Mouse (Mus musculus) lung, postnatal 36 days (tissue): ENCODE data around the gene Psmb7.

ENCODE experiments used
- DNase-seq: peaks from one replicate; pipeline ENCODE4 v3.0.0; 2022; ENCODE audit warnings: mixed read lengths

Psmb7 gene

DNA sequence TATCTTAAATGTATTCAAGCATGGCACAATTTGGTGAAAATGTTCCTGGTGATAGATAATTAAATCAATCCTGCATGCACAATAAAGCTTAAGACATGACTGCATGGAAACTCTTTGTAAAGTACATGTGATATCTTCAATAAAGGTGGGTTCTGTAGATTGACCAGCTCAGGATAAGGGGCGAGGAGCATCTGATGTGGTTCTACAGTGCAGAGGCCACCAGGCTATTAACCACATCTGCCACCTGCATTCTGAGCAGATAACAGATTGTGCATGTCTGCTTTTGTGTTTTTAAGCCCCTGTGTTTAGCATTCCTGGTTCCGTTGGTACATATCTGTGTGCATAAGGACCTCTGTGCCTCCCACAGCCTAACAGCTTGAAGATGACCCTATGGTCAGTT is 100.7 kb downstream of the Psmb7 start:
- no peak for DNase-seq

DNA sequence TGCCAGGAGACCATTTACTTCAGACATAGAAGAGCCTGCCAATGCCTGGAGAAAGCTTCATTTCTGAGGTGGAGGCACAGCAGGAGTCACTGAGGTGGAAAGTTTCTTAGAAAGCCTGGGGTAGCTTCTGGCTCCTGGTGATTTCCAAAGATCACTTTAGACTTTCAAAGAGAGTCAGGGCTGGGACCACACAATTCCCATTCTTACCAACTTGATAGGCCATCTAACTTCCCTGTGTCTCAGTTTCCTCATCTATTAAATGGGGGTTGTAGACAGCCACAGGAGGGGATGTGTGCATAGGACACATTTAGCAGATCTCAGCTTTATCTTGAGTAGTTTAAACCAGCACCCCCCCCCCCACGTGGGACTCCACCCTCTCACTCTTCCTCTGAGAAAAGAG is 101.5 kb downstream of the Psmb7 start:
- DNase-seq: no peak

DNA sequence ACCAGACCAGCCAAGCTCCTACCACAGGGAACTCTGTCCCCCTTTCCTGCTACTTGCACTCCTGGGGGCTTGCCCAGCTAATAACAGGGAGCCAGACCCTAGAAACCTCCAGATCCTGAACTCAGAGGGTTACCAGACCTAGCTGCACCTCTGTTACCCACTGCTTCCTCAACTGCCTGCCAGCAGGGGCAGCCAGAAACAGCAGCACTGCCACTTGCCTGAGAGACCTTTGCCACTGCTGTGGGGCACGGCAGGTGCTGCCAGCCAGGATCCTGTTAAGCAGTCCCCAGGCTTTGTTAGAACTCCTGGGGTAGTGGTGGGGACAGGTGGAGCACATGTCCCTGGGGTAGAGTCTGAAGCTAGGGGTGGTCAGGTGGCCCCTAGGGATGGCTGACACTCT is 102.3 kb downstream of the Psmb7 start:
- no peak for DNase-seq

DNA sequence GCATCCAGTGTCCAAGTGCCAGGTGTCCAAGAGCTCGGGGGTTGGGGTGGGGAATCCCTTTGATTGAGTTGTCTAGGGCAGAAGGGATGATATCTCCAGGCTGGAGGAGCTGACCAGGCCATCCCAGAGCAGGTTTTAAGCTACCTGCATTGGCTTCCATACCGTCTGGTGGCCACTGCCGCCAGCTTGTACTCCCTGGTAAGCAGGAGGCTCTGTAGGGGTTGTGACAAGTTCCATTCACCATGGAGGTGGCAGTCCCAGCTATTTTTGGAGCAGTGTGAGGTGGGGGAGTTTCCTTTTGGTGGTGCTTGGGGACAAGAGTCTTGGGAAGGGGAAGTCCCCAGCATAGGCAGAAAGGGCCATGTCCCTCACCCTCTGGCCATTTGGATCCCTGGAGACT is 102.8 kb downstream of the Psmb7 start:
- DNase-seq: no peak

DNA sequence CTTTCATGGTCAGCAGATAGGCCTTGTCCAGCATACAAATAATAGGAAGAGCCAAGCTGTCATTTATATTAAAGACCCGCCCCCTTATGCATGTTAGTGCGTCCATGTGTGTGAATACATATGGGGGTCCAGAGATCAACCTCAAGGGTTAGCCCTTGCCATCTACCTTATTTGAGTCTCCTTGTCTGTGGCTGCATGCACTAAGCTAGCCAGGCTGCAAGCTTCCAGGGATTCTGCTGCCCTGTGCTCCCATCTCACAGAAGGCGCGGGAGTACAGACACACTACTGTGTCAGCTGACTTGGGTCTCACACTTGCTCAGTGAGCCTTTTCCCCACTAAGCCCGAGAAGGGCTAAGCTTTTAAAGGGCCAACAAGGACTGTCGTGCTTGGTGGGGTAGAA is 103.2 kb downstream of the Psmb7 start:
- no peak for DNase-seq

DNA sequence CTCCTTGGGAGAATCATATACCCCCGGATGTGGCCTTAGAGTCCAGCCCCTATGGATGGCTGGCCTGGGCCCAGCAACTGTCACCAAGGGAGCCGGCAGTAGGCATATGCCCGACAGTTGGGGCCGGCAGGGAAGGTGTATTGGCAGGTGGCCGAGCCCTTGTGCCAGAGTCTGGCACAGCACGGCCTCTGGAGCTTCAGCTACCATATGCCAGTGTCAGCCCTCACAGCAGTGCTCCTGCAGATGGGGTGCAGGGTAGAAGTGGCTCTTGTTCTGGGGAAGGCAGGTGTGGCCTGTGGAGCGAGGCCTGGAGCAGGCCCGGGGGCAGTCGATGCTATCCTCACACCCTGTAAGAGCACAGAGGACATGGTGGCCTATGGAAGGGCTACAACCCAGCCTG is 104.2 kb downstream of the Psmb7 start:
- DNase-seq: no peak
